Mouse (Mus musculus): ENCODE measurements at regions not wholly inside any gene's neighbourhood (a gene's known extent, or its start where the extent isn't known, plus 50 kb on each side); places are given as distances from the start of the nearest gene placed in this dataset.

GRCm38 (mm10) chr13:103417256-103417655, 83.0 kb upstream of the Mast4 start:
- no peak overlapping the region for H3K4me3 ChIP-seq (replicated peaks; ENCODE audit: insufficient read depth, low read depth, low read length)
- no peaks in the 10 kb centered on the region for H3K27me3 ChIP-seq (ENCODE audit: control insufficient read depth, insufficient read depth, low read length)
- TF ChIP-seq POLR2A (IDR thresholded peaks at IDR 0.05; ENCODE audit: borderline replicate concordance, insufficient read depth, low read length), result no peak
- no peak for TF ChIP-seq CTCF (IDR thresholded peaks at IDR 0.05; ENCODE audit: borderline replicate concordance, insufficient read depth, low read depth, low read length)
- DNase-seq, result no peak
- no peak overlapping the region for H3K27ac ChIP-seq (ENCODE audit: insufficient read depth, low read length)
- H3K4me1 ChIP-seq (ENCODE audit: control insufficient read depth, insufficient read depth, low read length), result no peaks in the 10 kb centered on the region
- 84% methylated on average over 5 of the region's 5 CpGs for WGBS

- TF ChIP-seq POLR2A (IDR thresholded peaks at IDR 0.05; ENCODE audit: borderline replicate concordance, insufficient read depth, low read length), result no peak
- TF ChIP-seq CTCF (IDR thresholded peaks at IDR 0.05; ENCODE audit: borderline replicate concordance, insufficient read depth, low read depth, low read length), result no peak
- Histone ChIP-seq H3K4me3 (replicated peaks; ENCODE audit: insufficient read depth, low read depth, low read length) (no peak overlapping the region), H3K27ac (ENCODE audit: insufficient read depth, low read length) (no peak overlapping the region), H3K27me3 (ENCODE audit: control insufficient read depth, insufficient read depth, low read length) (no peaks in the 10 kb centered on the region), H3K4me1 (ENCODE audit: control insufficient read depth, insufficient read depth, low read length) (no peaks in the 10 kb centered on the region)
- WGBS, result 60% methylated on average over 4 of the region's 4 CpGs
- no peak for DNase-seq
Measured at GRCm38 (mm10) chr13:103415335-103415734, 81.0 kb upstream of the Mast4 start.

GRCm38 (mm10) chr13:103412566-103412965, 78.3 kb upstream of the Mast4 start:
- TF ChIP-seq POLR2A (IDR thresholded peaks at IDR 0.05; ENCODE audit: borderline replicate concordance, insufficient read depth, low read length) (no peak), CTCF (IDR thresholded peaks at IDR 0.05; ENCODE audit: borderline replicate concordance, insufficient read depth, low read depth, low read length) (no peak)
- WGBS, result 94% methylated on average over 2 of the region's 2 CpGs
- no peak for DNase-seq

GRCm38 (mm10) chr13:103409286-103409685, 75.0 kb upstream of the Mast4 start:
- no peak overlapping the region for H3K27ac ChIP-seq (ENCODE audit: insufficient read depth, low read length)
- no peaks in the 10 kb centered on the region for H3K4me1 ChIP-seq (ENCODE audit: control insufficient read depth, insufficient read depth, low read length)
- TF ChIP-seq POLR2A (IDR thresholded peaks at IDR 0.05; ENCODE audit: borderline replicate concordance, insufficient read depth, low read length) (no peak), CTCF (IDR thresholded peaks at IDR 0.05; ENCODE audit: borderline replicate concordance, insufficient read depth, low read depth, low read length) (no peak)
- DNase-seq, result no peak
- H3K4me3 ChIP-seq (replicated peaks; ENCODE audit: insufficient read depth, low read depth, low read length), result no peak overlapping the region
- 89% methylated on average over 7 of the region's 7 CpGs for WGBS
- no peaks in the 10 kb centered on the region for H3K27me3 ChIP-seq (ENCODE audit: control insufficient read depth, insufficient read depth, low read length)

More at GRCm38 (mm10) chr13:103412566-103412965, 78.3 kb upstream of the Mast4 start:
- Histone ChIP-seq H3K4me3 (replicated peaks; ENCODE audit: insufficient read depth, low read depth, low read length) (no peak overlapping the region), H3K4me1 (ENCODE audit: control insufficient read depth, insufficient read depth, low read length) (no peaks in the 10 kb centered on the region), H3K27me3 (ENCODE audit: control insufficient read depth, insufficient read depth, low read length) (no peaks in the 10 kb centered on the region), H3K27ac (ENCODE audit: insufficient read depth, low read length) (no peak overlapping the region)

GRCm38 (mm10) chr13:103396526-103397020, 62.3 kb upstream of the Mast4 start:
- 33% methylated on average over 2 of the region's 2 CpGs for WGBS
- H3K27me3 ChIP-seq (ENCODE audit: control insufficient read depth, insufficient read depth, low read length), result no peaks in the 10 kb centered on the region
- TF ChIP-seq CTCF (IDR thresholded peaks at IDR 0.05; ENCODE audit: borderline replicate concordance, insufficient read depth, low read depth, low read length), result no peak
- no peak for TF ChIP-seq POLR2A (IDR thresholded peaks at IDR 0.05; ENCODE audit: borderline replicate concordance, insufficient read depth, low read length)
- no peaks in the 10 kb centered on the region for H3K4me1 ChIP-seq (ENCODE audit: control insufficient read depth, insufficient read depth, low read length)
- DNase-seq, result no peak
- no peak overlapping the region for H3K27ac ChIP-seq (ENCODE audit: insufficient read depth, low read length)
- H3K4me3 ChIP-seq (replicated peaks; ENCODE audit: insufficient read depth, low read depth, low read length), result no peak overlapping the region

GRCm38 (mm10) chr13:103396099-103396498, 61.8 kb upstream of the Mast4 start:
- no peak for DNase-seq
- H3K27ac ChIP-seq (ENCODE audit: insufficient read depth, low read length), result no peak overlapping the region
- no peak for TF ChIP-seq CTCF (IDR thresholded peaks at IDR 0.05; ENCODE audit: borderline replicate concordance, insufficient read depth, low read depth, low read length)
- TF ChIP-seq POLR2A (IDR thresholded peaks at IDR 0.05; ENCODE audit: borderline replicate concordance, insufficient read depth, low read length), result no peak
- no peaks in the 10 kb centered on the region for H3K4me1 ChIP-seq (ENCODE audit: control insufficient read depth, insufficient read depth, low read length)
- H3K27me3 ChIP-seq (ENCODE audit: control insufficient read depth, insufficient read depth, low read length), result no peaks in the 10 kb centered on the region
- H3K4me3 ChIP-seq (replicated peaks; ENCODE audit: insufficient read depth, low read depth, low read length), result no peak overlapping the region
- WGBS, result 94% methylated on average over 9 of the region's 9 CpGs

- WGBS, result 76% methylated on average over 3 of the region's 3 CpGs
- DNase-seq, result no peak
- H3K4me3 ChIP-seq (replicated peaks; ENCODE audit: insufficient read depth, low read depth, low read length), result no peak overlapping the region
- no peak overlapping the region for H3K27ac ChIP-seq (ENCODE audit: insufficient read depth, low read length)
- TF ChIP-seq POLR2A (IDR thresholded peaks at IDR 0.05; ENCODE audit: borderline replicate concordance, insufficient read depth, low read length), result no peak
- no peak for TF ChIP-seq CTCF (IDR thresholded peaks at IDR 0.05; ENCODE audit: borderline replicate concordance, insufficient read depth, low read depth, low read length)
- no peaks in the 10 kb centered on the region for H3K4me1 ChIP-seq (ENCODE audit: control insufficient read depth, insufficient read depth, low read length)
- no peaks in the 10 kb centered on the region for H3K27me3 ChIP-seq (ENCODE audit: control insufficient read depth, insufficient read depth, low read length)
Measured at GRCm38 (mm10) chr13:103392581-103392980, 58.3 kb upstream of the Mast4 start.

- 81% methylated on average over 4 of the region's 4 CpGs for WGBS
- no peak overlapping the region for H3K27ac ChIP-seq (ENCODE audit: insufficient read depth, low read length)
- no peak for DNase-seq
- no peak for TF ChIP-seq POLR2A (IDR thresholded peaks at IDR 0.05; ENCODE audit: borderline replicate concordance, insufficient read depth, low read length)
- TF ChIP-seq CTCF (IDR thresholded peaks at IDR 0.05; ENCODE audit: borderline replicate concordance, insufficient read depth, low read depth, low read length), result no peak
- no peaks in the 10 kb centered on the region for H3K27me3 ChIP-seq (ENCODE audit: control insufficient read depth, insufficient read depth, low read length)
- H3K4me3 ChIP-seq (replicated peaks; ENCODE audit: insufficient read depth, low read depth, low read length), result no peak overlapping the region
- no peaks in the 10 kb centered on the region for H3K4me1 ChIP-seq (ENCODE audit: control insufficient read depth, insufficient read depth, low read length)
Measured at GRCm38 (mm10) chr13:103391396-103391795, 57.1 kb upstream of the Mast4 start.

Measured in cerebellum, adult 2 months (tissue).